Mouse (Mus musculus) embryo, embryonic 10.5 days (tissue): ENCODE data around the gene Tub.

Experiments used
- DNase-seq: peaks from one replicate; pipeline ENCODE4 v3.0.0-alpha.2; 2015; ENCODE audit warnings: low spot score

The Tub gene

GRCm38 (mm10) chr7:108985934-108986708 is 36.0 kb downstream of the Tub start:
- DNase-seq: no peak

- no peak for DNase-seq
These were observed 41.1 kb downstream of the Tub start for GRCm38 (mm10) chr7:108991207-108991606.

- DNase-seq: no peak
These were observed 43.1 kb downstream of the Tub start for GRCm38 (mm10) chr7:108993230-108993629.

GRCm38 (mm10) chr7:108993881-108994291 is 43.7 kb downstream of the Tub start:
- DNase-seq: no peak

- no peak for DNase-seq
These were observed 46.0 kb downstream of the Tub start for GRCm38 (mm10) chr7:108996156-108996555.

- peak; percentile 71 for DNase-seq
These were observed 50.3 kb downstream of the Tub start for GRCm38 (mm10) chr7:109000315-109000954.

GRCm38 (mm10) chr7:109001971-109002370 is 51.8 kb downstream of the Tub start:
- DNase-seq: no peak

GRCm38 (mm10) chr7:109003653-109004052 is 53.5 kb downstream of the Tub start:
- no peak for DNase-seq

GRCm38 (mm10) chr7:109009260-109009659 is 59.1 kb downstream of the Tub start:
- no peak for DNase-seq

GRCm38 (mm10) chr7:109010720-109011595 is 60.8 kb downstream of the Tub start:
- DNase-seq: peak; percentile 62

- peak; percentile 45 for DNase-seq
These were observed 61.5 kb downstream of the Tub start for GRCm38 (mm10) chr7:109011596-109012180.

GRCm38 (mm10) chr7:109012575-109012974 is 62.4 kb downstream of the Tub start:
- DNase-seq: no peak

GRCm38 (mm10) chr7:109012998-109013625 is 63.0 kb downstream of the Tub start:
- no peak for DNase-seq

- DNase-seq: no peak
These were observed 64.7 kb downstream of the Tub start for GRCm38 (mm10) chr7:109014851-109015250.

- peak; percentile 55 for DNase-seq
These were observed 66.3 kb downstream of the Tub start for GRCm38 (mm10) chr7:109016378-109016923.

GRCm38 (mm10) chr7:109019243-109019642 is 69.1 kb downstream of the Tub start:
- DNase-seq: no peak

- DNase-seq: peak; percentile 82
These were observed 71.3 kb downstream of the Tub start for GRCm38 (mm10) chr7:109021428-109021827.

- DNase-seq: no peak
These were observed 75.6 kb downstream of the Tub start for GRCm38 (mm10) chr7:109025743-109026142.

- DNase-seq: no peak
These were observed 76.8 kb downstream of the Tub start for GRCm38 (mm10) chr7:109026976-109027375.

GRCm38 (mm10) chr7:109027721-109028120 is 77.6 kb downstream of the Tub start:
- DNase-seq: no peak

GRCm38 (mm10) chr7:109028204-109028603 is 78.1 kb downstream of the Tub start:
- DNase-seq: peak; percentile 88
